Mouse (Mus musculus): ENCODE data around the gene Olfr739. TPM values are rescaled to one million over a fixed set of nuclear protein-coding genes. Genes with fewer than 3 reads are reported as not detected.

Gene Olfr739
- total RNA-seq (2014; rRNA removed; ENCODE audit: low replicate concordance) (not detected in 2 replicates), polyA plus RNA-seq (2015; fragmentation: Nextera tagmentation; extraction: Ambion mirVana) (not detected in 2 replicates)

- no peak for ATAC-seq (ENCODE audit: insufficient read depth, low read depth)
These were observed at the start of gene Olfr739 for GRCm38 (mm10) chr14:50418326-50418725. Gene Olfr739, plus strand, starts transcription at chr14:50418626.

GRCm38 (mm10) chr14:50380863-50381262 lies 37.6 kb upstream of the Olfr739 start, which contains the start of gene Olfr736:
Gene Olfr736, plus strand, starts transcription at chr14:50381163.
- Histone ChIP-seq H3K36me3 (replicated peaks; ENCODE audit: control insufficient read depth, insufficient read depth, low read length) (no peaks in the 10 kb centered on the region), H3K4me1 (ENCODE audit: control insufficient read depth, insufficient read depth) (no peaks in the 10 kb centered on the region), H3K27ac (ENCODE audit: low read depth) (no peak within 1 kb of the TSS), H3K4me3 (ENCODE audit: low read depth, low read length) (no peak within 1 kb of the TSS), H3K27me3 (ENCODE audit: control insufficient read depth, insufficient read depth, low read length) (no peaks in the 10 kb centered on the region), H3K9me3 (replicated peaks; ENCODE audit: control insufficient read depth, low read length) (no peaks in the 10 kb centered on the region), H3K9ac (replicated peaks; ENCODE audit: low read depth, low read length) (no peak within 1 kb of the TSS), H3K4me2 (ENCODE audit: low read depth, low read length) (no peak within 1 kb of the TSS)
- no peak for DNase-seq (ENCODE audit: low spot score)
- WGBS: 71% methylated on average over 2 of the region's 2 CpGs
- no peak for TF ChIP-seq EP300 (IDR thresholded peaks at IDR 0.05; ENCODE audit: low read depth)
- ATAC-seq (ENCODE audit: insufficient read depth, low read depth): no peak

More at GRCm38 (mm10) chr14:50418326-50418725, at the start of gene Olfr739:
- no peaks in the 10 kb centered on the region for H3K4me1 ChIP-seq (ENCODE audit: control insufficient read depth, insufficient read depth)
- 55% methylated on average over 2 of the region's 2 CpGs for WGBS
- TF ChIP-seq EP300 (IDR thresholded peaks at IDR 0.05; ENCODE audit: low read depth) (no peak), CTCF (IDR thresholded peaks at IDR 0.05; ENCODE audit: low read depth) (no peak)
- no peaks in the 10 kb centered on the region for H3K9me3 ChIP-seq (replicated peaks; ENCODE audit: control insufficient read depth, low read length)
- no peak within 1 kb of the TSS for H3K27ac ChIP-seq (ENCODE audit: low read depth)
- DNase-seq (ENCODE audit: low spot score): no peak
- H3K4me2 ChIP-seq (ENCODE audit: low read depth, low read length): no peak within 1 kb of the TSS
- no peak within 1 kb of the TSS for H3K4me3 ChIP-seq (ENCODE audit: low read depth, low read length)
- H3K36me3 ChIP-seq (replicated peaks; ENCODE audit: control insufficient read depth, insufficient read depth, low read length): no peaks in the 10 kb centered on the region
- no peak within 1 kb of the TSS for H3K9ac ChIP-seq (replicated peaks; ENCODE audit: low read depth, low read length)
- no peaks in the 10 kb centered on the region for H3K27me3 ChIP-seq (ENCODE audit: control insufficient read depth, insufficient read depth, low read length)

- no peak within 1 kb of the TSS for H3K27ac ChIP-seq (ENCODE audit: low read depth)
- no peaks in the 10 kb centered on the region for H3K4me1 ChIP-seq (ENCODE audit: control insufficient read depth, insufficient read depth)
- TF ChIP-seq EP300 (IDR thresholded peaks at IDR 0.05; ENCODE audit: low read depth): no peak
- TF ChIP-seq CTCF (IDR thresholded peaks at IDR 0.05; ENCODE audit: low read depth): no peak
- no peak for ATAC-seq (ENCODE audit: insufficient read depth, low read depth)
- H3K36me3 ChIP-seq (replicated peaks; ENCODE audit: control insufficient read depth, insufficient read depth, low read length): no peaks in the 10 kb centered on the region
- no peak for DNase-seq (ENCODE audit: low spot score)
- H3K27me3 ChIP-seq (ENCODE audit: control insufficient read depth, insufficient read depth, low read length): no peaks in the 10 kb centered on the region
- H3K4me2 ChIP-seq (ENCODE audit: low read depth, low read length): no peak within 1 kb of the TSS
- no peak within 1 kb of the TSS for H3K9ac ChIP-seq (replicated peaks; ENCODE audit: low read depth, low read length)
- H3K4me3 ChIP-seq (ENCODE audit: low read depth, low read length): no peak within 1 kb of the TSS
- 79% methylated on average over 1 of the region's 1 CpGs for WGBS
- no peaks in the 10 kb centered on the region for H3K9me3 ChIP-seq (replicated peaks; ENCODE audit: control insufficient read depth, low read length)
These were observed 11.2 kb upstream of the Olfr739 start, which contains the start of gene Olfr738 for GRCm38 (mm10) chr14:50407268-50407667. Gene Olfr738, plus strand, starts transcription at chr14:50407568.

GRCm38 (mm10) chr14:50445245-50445644 lies 26.8 kb downstream of the Olfr739 start, which contains the start of gene Olfr740:
Gene Olfr740, plus strand, starts transcription at chr14:50445545.
- H3K9ac ChIP-seq (replicated peaks; ENCODE audit: low read depth, low read length): no peak within 1 kb of the TSS
- no peak for DNase-seq (ENCODE audit: low spot score)
- no peaks in the 10 kb centered on the region for H3K36me3 ChIP-seq (replicated peaks; ENCODE audit: control insufficient read depth, insufficient read depth, low read length)
- 73% methylated on average over 3 of the region's 3 CpGs for WGBS
- H3K4me2 ChIP-seq (ENCODE audit: low read depth, low read length): no peak within 1 kb of the TSS
- ATAC-seq (ENCODE audit: insufficient read depth, low read depth): no peak
- TF ChIP-seq EP300 (IDR thresholded peaks at IDR 0.05; ENCODE audit: low read depth) (no peak), CTCF (IDR thresholded peaks at IDR 0.05; ENCODE audit: low read depth) (no peak)
- no peak within 1 kb of the TSS for H3K4me3 ChIP-seq (ENCODE audit: low read depth, low read length)
- no peaks in the 10 kb centered on the region for H3K4me1 ChIP-seq (ENCODE audit: control insufficient read depth, insufficient read depth)
- no peaks in the 10 kb centered on the region for H3K27me3 ChIP-seq (ENCODE audit: control insufficient read depth, insufficient read depth, low read length)
- no peak within 1 kb of the TSS for H3K27ac ChIP-seq (ENCODE audit: low read depth)
- H3K9me3 ChIP-seq (replicated peaks; ENCODE audit: control insufficient read depth, low read length): no peaks in the 10 kb centered on the region

- Histone ChIP-seq H3K9ac (replicated peaks; ENCODE audit: low read depth, low read length) (no peak within 1 kb of the TSS), H3K9me3 (replicated peaks; ENCODE audit: control insufficient read depth, low read length) (no peaks in the 10 kb centered on the region), H3K4me2 (ENCODE audit: low read depth, low read length) (no peak within 1 kb of the TSS), H3K27ac (ENCODE audit: low read depth) (no peak within 1 kb of the TSS), H3K4me1 (ENCODE audit: control insufficient read depth, insufficient read depth) (no peaks in the 10 kb centered on the region), H3K36me3 (replicated peaks; ENCODE audit: control insufficient read depth, insufficient read depth, low read length) (no peaks in the 10 kb centered on the region), H3K27me3 (ENCODE audit: control insufficient read depth, insufficient read depth, low read length) (no peaks in the 10 kb centered on the region), H3K4me3 (ENCODE audit: low read depth, low read length) (no peak within 1 kb of the TSS)
- TF ChIP-seq EP300 (IDR thresholded peaks at IDR 0.05; ENCODE audit: low read depth): no peak
- no peak for TF ChIP-seq CTCF (IDR thresholded peaks at IDR 0.05; ENCODE audit: low read depth)
- 56% methylated on average over 2 of the region's 2 CpGs for WGBS
- DNase-seq (ENCODE audit: low spot score): no peak
- no peak for ATAC-seq (ENCODE audit: insufficient read depth, low read depth)
These were observed 54.0 kb downstream of the Olfr739 start, which contains the start of gene Olfr741 for GRCm38 (mm10) chr14:50472438-50472837. Gene Olfr741, plus strand, starts transcription at chr14:50472738.

Other genes with a start within 250 kb of the Olfr739 start
- gene Olfr730, start 230.4 kb upstream of the Olfr739 start, total RNA-seq (2014; rRNA removed; ENCODE audit: low replicate concordance): not detected in 2 replicates
- not detected in 2 replicates for gene Olfr730, start 230.4 kb upstream of the Olfr739 start, polyA plus RNA-seq (2015; fragmentation: Nextera tagmentation; extraction: Ambion mirVana)
- not detected in 2 replicates for gene Olfr731, start 176.8 kb upstream of the Olfr739 start, total RNA-seq (2014; rRNA removed; ENCODE audit: low replicate concordance)
- gene Olfr731, start 176.8 kb upstream of the Olfr739 start, polyA plus RNA-seq (2015; fragmentation: Nextera tagmentation; extraction: Ambion mirVana): not detected in 2 replicates
- not detected in 2 replicates for gene Olfr732, start 134.4 kb upstream of the Olfr739 start, total RNA-seq (2014; rRNA removed; ENCODE audit: low replicate concordance)
- gene Olfr732, start 134.4 kb upstream of the Olfr739 start, polyA plus RNA-seq (2015; fragmentation: Nextera tagmentation; extraction: Ambion mirVana): not detected in 2 replicates
- not detected in 2 replicates for gene Olfr733, start 117.1 kb upstream of the Olfr739 start, total RNA-seq (2014; rRNA removed; ENCODE audit: low replicate concordance)
- not detected in 2 replicates for gene Olfr733, start 117.1 kb upstream of the Olfr739 start, polyA plus RNA-seq (2015; fragmentation: Nextera tagmentation; extraction: Ambion mirVana)
- gene Olfr734, start 91.9 kb upstream of the Olfr739 start, total RNA-seq (2014; rRNA removed; ENCODE audit: low replicate concordance): not detected in 2 replicates
- gene Olfr734, start 91.9 kb upstream of the Olfr739 start, polyA plus RNA-seq (2015; fragmentation: Nextera tagmentation; extraction: Ambion mirVana): not detected in 2 replicates
- gene Olfr735, start 69.8 kb upstream of the Olfr739 start, total RNA-seq (2014; rRNA removed; ENCODE audit: low replicate concordance): not detected in 2 replicates
- gene Olfr735, start 69.8 kb upstream of the Olfr739 start, polyA plus RNA-seq (2015; fragmentation: Nextera tagmentation; extraction: Ambion mirVana): not detected in 2 replicates
- not detected in 2 replicates for gene Tlr11, start 60.7 kb upstream of the Olfr739 start, total RNA-seq (2014; rRNA removed; ENCODE audit: low replicate concordance)
- gene Tlr11, start 60.7 kb upstream of the Olfr739 start, polyA plus RNA-seq (2015; fragmentation: Nextera tagmentation; extraction: Ambion mirVana): not detected in 2 replicates
- not detected in 2 replicates for gene Olfr736, start 37.5 kb upstream of the Olfr739 start, total RNA-seq (2014; rRNA removed; ENCODE audit: low replicate concordance)
- not detected in 2 replicates for gene Olfr736, start 37.5 kb upstream of the Olfr739 start, polyA plus RNA-seq (2015; fragmentation: Nextera tagmentation; extraction: Ambion mirVana)
- not detected in 2 replicates for gene Olfr738, start 11.1 kb upstream of the Olfr739 start, total RNA-seq (2014; rRNA removed; ENCODE audit: low replicate concordance)
- not detected in 2 replicates for gene Olfr738, start 11.1 kb upstream of the Olfr739 start, polyA plus RNA-seq (2015; fragmentation: Nextera tagmentation; extraction: Ambion mirVana)
- gene Olfr740, start 26.9 kb downstream of the Olfr739 start, total RNA-seq (2014; rRNA removed; ENCODE audit: low replicate concordance): not detected in 2 replicates
- gene Olfr740, start 26.9 kb downstream of the Olfr739 start, polyA plus RNA-seq (2015; fragmentation: Nextera tagmentation; extraction: Ambion mirVana): not detected in 2 replicates
- not detected in 2 replicates for gene Olfr741, start 54.1 kb downstream of the Olfr739 start, total RNA-seq (2014; rRNA removed; ENCODE audit: low replicate concordance)
- gene Olfr741, start 54.1 kb downstream of the Olfr739 start, polyA plus RNA-seq (2015; fragmentation: Nextera tagmentation; extraction: Ambion mirVana): not detected in 2 replicates
- gene Olfr742, start 85.0 kb downstream of the Olfr739 start, total RNA-seq (2014; rRNA removed; ENCODE audit: low replicate concordance): not detected in 2 replicates
- not detected in 2 replicates for gene Olfr742, start 85.0 kb downstream of the Olfr739 start, polyA plus RNA-seq (2015; fragmentation: Nextera tagmentation; extraction: Ambion mirVana)
- gene Olfr743, start 103.2 kb downstream of the Olfr739 start, total RNA-seq (2014; rRNA removed; ENCODE audit: low replicate concordance): not detected in 2 replicates
- not detected in 2 replicates for gene Olfr743, start 103.2 kb downstream of the Olfr739 start, polyA plus RNA-seq (2015; fragmentation: Nextera tagmentation; extraction: Ambion mirVana)
- not detected in 2 replicates for gene Olfr744, start 196.3 kb downstream of the Olfr739 start, total RNA-seq (2014; rRNA removed; ENCODE audit: low replicate concordance)
- gene Olfr744, start 196.3 kb downstream of the Olfr739 start, polyA plus RNA-seq (2015; fragmentation: Nextera tagmentation; extraction: Ambion mirVana): not detected in 2 replicates
- not detected in 2 replicates for gene Olfr745, start 220.8 kb downstream of the Olfr739 start, total RNA-seq (2014; rRNA removed; ENCODE audit: low replicate concordance)
- gene Olfr745, start 220.8 kb downstream of the Olfr739 start, polyA plus RNA-seq (2015; fragmentation: Nextera tagmentation; extraction: Ambion mirVana): not detected in 2 replicates
- gene Olfr746, start 228.5 kb downstream of the Olfr739 start, total RNA-seq (2014; rRNA removed; ENCODE audit: low replicate concordance): not detected in 2 replicates
- not detected in 2 replicates for gene Olfr746, start 228.5 kb downstream of the Olfr739 start, polyA plus RNA-seq (2015; fragmentation: Nextera tagmentation; extraction: Ambion mirVana)

Data from heart, postnatal 0 days (tissue).